Mouse (Mus musculus) E14TG2a.4 (cell line): Measurements from ENCODE around the gene Cnot9.

Experiments used
- CTCF ChIP-seq: conservative IDR thresholded peaks from 2 replicates; pipeline ENCODE4 v1.5.1; 2014; ENCODE audit warnings: low read length
- POU5F1 ChIP-seq: IDR thresholded peaks from 2 replicates; pipeline ENCODE4 v1.6.1; 2014; ENCODE audit warnings: low read length, borderline replicate concordance

- TF ChIP-seq CTCF (no peak), POU5F1 (no peak)
Measured at GRCm38 (mm10) chr1:74544184-74544583, 38.3 kb downstream of the Cnot9 start, which contains the start of gene Usp37.
